Comparison of ENCODE assay signal across 15 mouse cellular contexts in the genomic region with DNA sequence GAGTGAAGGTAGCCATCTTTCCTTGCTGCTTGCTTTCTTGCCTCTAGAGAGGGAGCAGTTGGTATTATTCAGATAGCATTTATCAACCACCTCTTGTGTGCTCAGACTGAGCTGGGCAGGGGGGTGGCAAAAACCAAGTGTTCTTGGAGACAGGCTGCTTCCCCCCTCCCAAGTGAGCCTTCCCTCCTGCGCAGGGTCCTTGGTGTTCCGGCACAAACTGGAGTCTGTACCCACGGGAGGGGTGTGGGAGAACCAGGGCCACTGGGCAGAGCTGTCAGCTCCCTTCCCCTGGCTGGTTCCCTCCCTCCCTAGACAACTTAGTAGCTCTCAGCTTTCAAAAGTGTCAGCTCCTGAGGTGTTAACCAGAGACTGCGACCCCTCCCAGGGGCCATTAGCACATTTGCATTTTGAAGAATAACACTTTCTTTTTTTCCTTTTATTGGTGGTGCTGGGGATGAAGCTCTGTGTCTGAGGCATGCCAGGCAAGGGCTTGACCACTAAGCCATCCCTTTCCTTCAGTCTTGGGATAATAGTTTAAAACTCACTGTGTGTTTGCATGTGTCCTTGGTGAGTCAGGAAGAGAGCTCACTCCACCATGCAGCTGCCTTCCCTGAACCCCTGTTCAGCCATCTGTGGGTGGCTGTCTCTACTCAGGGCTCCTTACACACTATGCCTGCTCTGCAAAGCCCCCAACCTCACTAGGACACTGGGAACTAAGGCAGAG.
A peak's percentile ranks its signal among the peaks of the same experiment; 100 is the strongest.
DNase-seq lines count a peak whose midpoint lies in the region; ATAC-seq and TF ChIP-seq lines count a peak whose summit lies in the region.
"Had no signal": no experiment of that assay in that cellular context is flagged by ENCODE, and none has a peak within 500 bp of the region (broad histone marks: within the 10 kb centered on the region; RNA-seq: fewer than 3 reads in every experiment).

No protein-coding gene starts in this region.

- H3K9ac ChIP-seq in forebrain, embryonic 11.5 days (ENCODE audit: low read length) = no peak overlapping the region
- no peak overlapping the region for H3K9ac ChIP-seq in forebrain, postnatal 0 days
- H3K9ac ChIP-seq in kidney, embryonic 14.5 days (ENCODE audit: low read depth, low read length) = no peak overlapping the region
- H3K9ac ChIP-seq in midbrain, embryonic 12.5 days (replicated peaks) = no peak overlapping the region
- H3K9ac ChIP-seq: hindbrain, embryonic 15.5 days; liver, embryonic 12.5 days had no signal

- 0 out of 2 replicates have a peak overlapping the region, but pooled peaks have one; percentile 12 for H3K27ac ChIP-seq in forebrain, embryonic 11.5 days (ENCODE audit: low read depth, low read length)
- H3K27ac ChIP-seq in forebrain, postnatal 0 days (ENCODE audit: low read depth, low read length) = no peak overlapping the region
- H3K27ac ChIP-seq in kidney, embryonic 14.5 days (ENCODE audit: low read depth, low read length) = peak overlapping the region; percentile 11; the same call in 1 of the 2 replicates
- H3K27ac ChIP-seq in midbrain, embryonic 12.5 days (replicated peaks) = peak overlapping the region; percentile 58; the same call in 1 of the 2 replicates
- H3K27ac ChIP-seq: hindbrain, embryonic 15.5 days; liver, embryonic 12.5 days had no signal

- H3K9me3 ChIP-seq in forebrain, embryonic 11.5 days (ENCODE audit: control insufficient read depth, low read length) = no peaks in the 10 kb centered on the region
- no peaks in the 10 kb centered on the region for H3K9me3 ChIP-seq in forebrain, postnatal 0 days (ENCODE audit: low read length)
- no peaks in the 10 kb centered on the region for H3K9me3 ChIP-seq in kidney, embryonic 14.5 days (ENCODE audit: control insufficient read depth, low read length)
- H3K9me3 ChIP-seq in midbrain, embryonic 12.5 days = no peaks in the 10 kb centered on the region
- H3K9me3 ChIP-seq: hindbrain, embryonic 15.5 days; liver, embryonic 12.5 days had no signal

- no peak overlapping the region for H3K4me3 ChIP-seq in forebrain, embryonic 11.5 days (ENCODE audit: low read depth, low read length)
- no peak overlapping the region for H3K4me3 ChIP-seq in forebrain, postnatal 0 days (ENCODE audit: low read depth, low read length)
- H3K4me3 ChIP-seq in kidney, embryonic 14.5 days (ENCODE audit: low read length) = no peak overlapping the region
- no peak overlapping the region for H3K4me3 ChIP-seq in midbrain, embryonic 12.5 days
- H3K4me3 ChIP-seq: hindbrain, embryonic 15.5 days; liver, embryonic 12.5 days had no signal

- no peak for TF ChIP-seq CTCF in forebrain, postnatal 0 days (IDR thresholded peaks at IDR 0.05; ENCODE audit: low read depth)

- no peak for DNase-seq in forebrain, embryonic 11.5 days (ENCODE audit: low spot score)
- DNase-seq in forebrain, postnatal 0 days = no peak
- DNase-seq in kidney, postnatal 25 days = no peak
- DNase-seq in ZHBTc4 (ENCODE audit: low read depth, low spot score) = peak; percentile 14
- DNase-seq in embryo, embryonic 11 days = no peak
- DNase-seq in ovary, postnatal 10 days (ENCODE audit: low spot score) = no peak
- DNase-seq: adrenal gland, postnatal 14 days; cerebellum, postnatal 36 days; heart, adult 11 months; kidney, postnatal 36 days; lung, postnatal 36 days had no signal

- WGBS in forebrain, embryonic 11.5 days = 35% methylated on average over 4 of the region's 4 CpGs
- WGBS in forebrain, postnatal 0 days = 41% methylated on average over 4 of the region's 4 CpGs
- WGBS in kidney, embryonic 14.5 days = 29% methylated on average over 4 of the region's 4 CpGs
- WGBS in midbrain, embryonic 12.5 days = 31% methylated on average over 4 of the region's 4 CpGs

- H3K4me2 ChIP-seq in forebrain, embryonic 11.5 days (ENCODE audit: low read depth, low read length, severe bottlenecking) = no peak overlapping the region
- H3K4me2 ChIP-seq in forebrain, postnatal 0 days (ENCODE audit: low read depth) = no peak overlapping the region
- H3K4me2 ChIP-seq in kidney, embryonic 14.5 days (replicated peaks; ENCODE audit: low read depth, low read length) = no peak overlapping the region
- no peak overlapping the region for H3K4me2 ChIP-seq in midbrain, embryonic 12.5 days (replicated peaks)
- H3K4me2 ChIP-seq: hindbrain, embryonic 15.5 days; liver, embryonic 12.5 days had no signal

- no peaks in the 10 kb centered on the region for H3K27me3 ChIP-seq in forebrain, embryonic 11.5 days (ENCODE audit: control insufficient read depth, insufficient read depth, low read length)
- no peaks in the 10 kb centered on the region for H3K27me3 ChIP-seq in forebrain, postnatal 0 days (ENCODE audit: insufficient read depth, low read length)
- no peaks in the 10 kb centered on the region for H3K27me3 ChIP-seq in kidney, embryonic 14.5 days (ENCODE audit: control insufficient read depth, insufficient read depth, low read length)
- no peaks in the 10 kb centered on the region for H3K27me3 ChIP-seq in midbrain, embryonic 12.5 days
- H3K27me3 ChIP-seq: hindbrain, embryonic 15.5 days had no signal

- no peaks in the 10 kb centered on the region for H3K36me3 ChIP-seq in forebrain, embryonic 11.5 days (ENCODE audit: control insufficient read depth, insufficient read depth, low read length)
- no peaks in the 10 kb centered on the region for H3K36me3 ChIP-seq in forebrain, postnatal 0 days (ENCODE audit: insufficient read depth)
- H3K36me3 ChIP-seq in kidney, embryonic 14.5 days (ENCODE audit: control insufficient read depth, insufficient read depth, low read length) = no peaks in the 10 kb centered on the region
- no peaks in the 10 kb centered on the region for H3K36me3 ChIP-seq in midbrain, embryonic 12.5 days
- H3K36me3 ChIP-seq: hindbrain, embryonic 15.5 days; liver, embryonic 12.5 days had no signal

- ATAC-seq in forebrain, embryonic 11.5 days (replicated peaks; ENCODE audit: low FRiP score) = no peak
- ATAC-seq in forebrain, postnatal 0 days = no peak
- no peak for ATAC-seq in kidney, embryonic 14.5 days (ENCODE audit: low FRiP score, low TSS enrichment)
- no peak for ATAC-seq in midbrain, embryonic 12.5 days (ENCODE audit: low FRiP score, low read depth)
- ATAC-seq: liver, embryonic 12.5 days had no signal

- H3K4me1 ChIP-seq in forebrain, embryonic 11.5 days (replicated peaks; ENCODE audit: control insufficient read depth, insufficient read depth, low read length) = peaks cover 1% of the 10 kb centered on the region; the same call in 1 of the 2 replicates
- no peaks in the 10 kb centered on the region; the same call in 1 of the 2 replicates for H3K4me1 ChIP-seq in forebrain, postnatal 0 days (ENCODE audit: insufficient read depth)
- H3K4me1 ChIP-seq in kidney, embryonic 14.5 days (ENCODE audit: control insufficient read depth, insufficient read depth, low read length) = peaks cover 19% of the 10 kb centered on the region
- peaks cover 30% of the 10 kb centered on the region for H3K4me1 ChIP-seq in midbrain, embryonic 12.5 days
- H3K4me1 ChIP-seq: liver, embryonic 12.5 days had no signal
